Mouse (Mus musculus) cerebellum, adult 2 months (tissue): ENCODE results near the gene Cr1l. TPM values are rescaled to one million over a fixed set of nuclear protein-coding genes. Genes with fewer than 3 reads are reported as not detected.

ENCODE experiments used
- DNase-seq, 2 experiments: peaks; one replicate each; pipeline ENCODE4 v3.0.0; 2021
- H3K27ac ChIP-seq: fragments of 200-500 bp; 2 replicates; pipeline ENCODE4 v1.5.1; 2012; ENCODE audit warnings: low read length, control low read depth, inconsistent platforms; ENCODE audit not compliant: insufficient read depth
- H3K27me3 ChIP-seq: fragments of 200-500 bp; 2 replicates; pipeline ENCODE4 v1.6.1; 2012; ENCODE audit warnings: inconsistent platforms, mild to moderate bottlenecking, low read length, moderate library complexity; ENCODE audit not compliant: control insufficient read depth, insufficient read depth
- H3K4me1 ChIP-seq: fragments of 200-500 bp; 2 replicates; pipeline ENCODE4 v1.6.1; 2011; ENCODE audit warnings: low read length; ENCODE audit not compliant: control insufficient read depth, insufficient read depth
- H3K4me3 ChIP-seq: fragments of 200-500 bp; replicated peaks from 2 replicates; pipeline ENCODE3; 2011; ENCODE audit warnings: mild to moderate bottlenecking, low read depth, low read length, control low read depth; ENCODE audit not compliant: insufficient read depth
- CTCF ChIP-seq: fragments of 200-500 bp; IDR thresholded peaks from 2 replicates; pipeline ENCODE4 v1.5.1; 2011; ENCODE audit warnings: low read depth, mild to moderate bottlenecking, control low read depth, low read length, moderate library complexity, borderline replicate concordance; ENCODE audit not compliant: insufficient read depth
- POLR2A ChIP-seq: fragments of 200-500 bp; IDR thresholded peaks from 2 replicates; pipeline ENCODE4 v1.6.1; 2011; ENCODE audit warnings: low read length, control low read depth, borderline replicate concordance; ENCODE audit not compliant: insufficient read depth
- WGBS: fragments of 180-500 bp; shearing (Covaris S2); methylation state at CpG from one replicate; pipeline ENCODE4 v1.1.7; 2018; 5-methylcytosine and 5-hydroxymethylcytosine counted together
- polyA plus RNA-seq: library from polyadenylated mRNA; depleted of rRNA; stranded (reverse); fragments of >200 nt; gene quantifications from 2 replicates; pipeline ENCODE4 v1.2.3, GENCODE M21; 2012; rRNA removed

Cr1l gene
- polyA plus RNA-seq, 1 experiment, result 26.6 TPM

DNA sequence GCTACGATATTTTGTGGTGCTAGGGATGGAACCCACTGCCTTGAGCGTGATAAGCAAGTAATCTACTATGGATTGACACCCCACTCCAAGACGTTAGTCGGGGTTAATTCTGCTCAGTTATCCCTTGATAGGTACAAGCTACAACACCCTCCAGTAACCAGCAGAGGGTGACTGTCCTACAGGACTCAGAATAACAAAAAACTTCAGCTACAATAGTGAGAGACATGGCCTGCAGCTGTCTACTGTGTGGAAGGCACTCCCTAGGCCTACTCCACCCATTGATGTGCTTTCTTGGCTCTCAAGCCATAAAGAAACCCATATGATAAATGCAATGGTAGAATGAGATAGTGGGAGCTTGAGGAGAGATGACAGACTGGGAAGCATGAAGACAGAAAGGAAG is 17.8 kb downstream of the Cr1l start:
- no peak overlapping the region for H3K27ac ChIP-seq
- no peaks in the 10 kb centered on the region for H3K4me1 ChIP-seq
- H3K4me3 ChIP-seq, result no peak overlapping the region
- no peak for DNase-seq
- 92% methylated on average over 4 of the region's 4 CpGs for WGBS
- no peaks in the 10 kb centered on the region for H3K27me3 ChIP-seq
- TF ChIP-seq POLR2A, result no peak

DNA sequence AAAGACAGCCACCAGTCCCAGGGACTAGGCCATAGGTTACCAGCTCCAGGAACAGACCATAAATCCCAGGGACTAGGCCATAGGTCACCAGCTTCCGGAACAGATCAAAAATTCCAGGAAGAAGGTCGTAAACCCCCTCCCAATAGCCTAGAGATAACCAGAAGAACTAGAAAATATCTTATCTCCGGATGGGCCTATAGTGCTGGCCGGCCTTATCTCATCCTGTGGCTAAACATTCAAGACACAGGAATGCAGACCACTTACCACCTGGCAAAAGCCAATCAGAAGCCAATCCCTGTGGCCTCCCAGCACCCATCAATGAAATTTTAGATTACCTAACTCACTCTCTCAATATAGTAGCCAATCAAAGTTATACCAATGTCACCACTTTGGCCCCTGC is 30.7 kb downstream of the Cr1l start:
- Histone ChIP-seq H3K27me3 (no peaks in the 10 kb centered on the region), H3K4me3 (no peak overlapping the region), H3K4me1 (no peaks in the 10 kb centered on the region), H3K27ac (no peak overlapping the region)
- no peak for DNase-seq
- 96% methylated on average over 4 of the region's 4 CpGs for WGBS
- TF ChIP-seq CTCF (no peak), POLR2A (no peak)

DNA sequence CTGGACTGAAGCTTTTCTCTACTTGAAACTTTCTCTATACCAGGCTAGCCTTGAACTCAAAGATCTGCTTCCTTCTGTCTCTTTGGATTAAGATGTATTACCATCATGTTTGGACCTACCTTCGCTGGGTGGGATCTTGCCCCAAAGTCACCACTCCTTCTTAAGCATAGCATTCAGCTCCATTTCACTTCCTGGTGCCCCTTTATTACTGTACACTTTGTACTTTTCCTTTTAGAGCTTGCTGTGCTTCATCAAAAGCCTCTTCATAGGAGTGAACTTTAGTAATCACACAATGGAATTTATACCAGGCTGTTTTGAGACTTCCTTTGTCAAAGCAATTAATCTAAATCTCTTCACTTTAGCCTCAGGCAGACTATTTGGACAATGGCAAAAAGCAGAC is 33.4 kb downstream of the Cr1l start:
- no peak overlapping the region for H3K27ac ChIP-seq
- DNase-seq, result no peak
- 100% methylated on average over 1 of the region's 1 CpGs for WGBS
- no peak for TF ChIP-seq CTCF
- no peak overlapping the region for H3K4me3 ChIP-seq
- no peaks in the 10 kb centered on the region for H3K27me3 ChIP-seq
- H3K4me1 ChIP-seq, result no peaks in the 10 kb centered on the region

DNA sequence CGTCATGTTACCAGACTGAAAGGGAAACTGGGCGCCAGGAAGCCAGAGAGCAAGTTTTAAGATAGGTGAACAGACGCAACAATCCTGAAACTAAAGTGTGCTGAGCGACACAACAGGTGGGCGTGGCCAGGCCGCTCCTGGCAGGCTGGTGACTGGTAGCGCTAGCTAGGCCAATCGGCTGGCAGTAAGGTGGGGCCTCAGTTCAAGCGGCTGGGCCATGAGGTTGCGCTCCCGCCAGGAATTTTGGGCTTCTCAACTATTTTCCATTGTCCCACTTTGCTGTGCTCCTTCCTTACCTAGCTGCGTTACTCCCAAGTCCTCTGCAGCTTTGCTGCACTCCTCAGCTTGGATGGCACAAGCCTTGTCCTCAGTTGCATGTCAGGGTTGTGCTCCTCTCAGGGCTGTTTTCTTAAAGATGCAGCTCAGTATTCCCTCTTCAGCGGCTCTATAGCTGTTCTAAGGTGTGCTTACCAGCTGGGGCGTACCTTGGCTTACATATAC is 39.1 kb downstream of the Cr1l start, which contains the start of gene Cd46:
Gene Cd46, minus strand, starts transcription at position 30 of the 501 bp plus-strand sequence.
- H3K27ac ChIP-seq, result no peak within 1 kb of the TSS
- WGBS, result 8% methylated on average over 14 of the region's 14 CpGs
- H3K27me3 ChIP-seq, result peaks cover 1% of the 10 kb centered on the region; the same call in 1 of the 2 replicates
- peak; percentile 18 to 22 for DNase-seq
- no peaks in the 10 kb centered on the region for H3K4me1 ChIP-seq
- H3K4me3 ChIP-seq, result peak within 1 kb of the TSS; percentile 15
- TF ChIP-seq POLR2A (no peak), CTCF (no peak)

DNA sequence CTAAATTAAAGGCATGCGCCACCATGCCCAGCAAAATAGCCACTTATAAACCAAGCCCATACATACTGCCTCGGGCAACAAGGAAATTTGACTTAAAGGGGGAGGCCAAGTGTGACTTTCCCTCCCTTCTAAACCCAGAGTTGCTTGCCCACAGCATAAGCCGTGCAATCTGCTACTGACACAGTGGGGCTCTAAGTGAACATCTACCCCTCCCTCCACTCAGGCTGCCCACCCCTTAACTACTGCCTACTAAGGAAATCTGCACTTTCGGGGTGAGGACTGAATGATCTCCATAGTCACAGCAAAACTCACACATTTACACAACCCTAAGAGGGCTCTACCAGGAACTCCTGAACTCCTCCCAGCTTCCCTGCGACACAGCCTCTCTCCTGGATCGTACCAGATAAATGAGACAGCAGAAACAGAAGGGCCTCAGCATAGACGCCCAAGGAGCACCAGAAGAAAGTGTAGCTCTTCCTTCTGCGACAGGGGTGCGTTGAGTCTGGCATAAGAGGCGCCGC is 39.6 kb downstream of the Cr1l start:
- Histone ChIP-seq H3K4me3 (peak overlapping the region; percentile 1), H3K27me3 (peaks cover 1% of the 10 kb centered on the region; the same call in 1 of the 2 replicates), H3K4me1 (no peaks in the 10 kb centered on the region), H3K27ac (no peak overlapping the region)
- no peak for DNase-seq
- TF ChIP-seq CTCF (no peak), POLR2A (no peak)
- 28% methylated on average over 11 of the region's 11 CpGs for WGBS

DNA sequence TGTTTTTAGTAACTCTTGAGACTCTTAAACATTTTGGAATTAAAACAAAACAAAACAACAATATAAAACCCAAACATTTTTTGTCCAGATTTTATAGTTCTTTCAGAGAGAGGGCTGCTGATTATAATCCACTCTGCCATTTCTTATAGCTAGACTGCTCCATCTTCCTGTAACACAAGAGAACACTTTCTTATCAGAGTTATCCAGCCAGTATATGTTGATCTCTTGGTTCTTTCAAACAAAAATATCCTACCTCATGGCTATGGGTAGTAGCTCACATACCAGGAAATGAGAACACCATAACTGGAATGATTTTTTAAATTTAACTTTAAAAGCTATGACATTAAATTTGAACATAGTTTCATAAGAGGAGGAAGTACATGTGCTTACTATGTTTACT is 49.2 kb downstream of the Cr1l start:
- H3K4me3 ChIP-seq, result no peak overlapping the region
- no peak overlapping the region for H3K27ac ChIP-seq
- H3K4me1 ChIP-seq, result no peaks in the 10 kb centered on the region
- no peak for TF ChIP-seq POLR2A
- TF ChIP-seq CTCF, result no peak
- DNase-seq, result no peak
- no peaks in the 10 kb centered on the region for H3K27me3 ChIP-seq

Other genes starting within 250 kb of the Cr1l start
- 15.0 and 16.0 TPM in 2 replicates for gene Cd34, start 192.8 kb downstream of the Cr1l start, polyA plus RNA-seq
- 5.5 and 6.1 TPM in 2 replicates for gene Cd46, start 39.3 kb downstream of the Cr1l start, polyA plus RNA-seq
- 0.29 and 0.41 TPM in 2 replicates for gene Cr2, start 45.1 kb upstream of the Cr1l start, polyA plus RNA-seq